Mouse (Mus musculus) CH12.LX (cell line): ENCODE measurements around the gene Rbl2.

Experiments
- CTCF ChIP-seq, 2 experiments: IDR thresholded peaks in 1 of 2; conservative IDR thresholded peaks in 1 of 2; 2 replicates each; pipeline ENCODE4 v1.5.1; 2011 to 2012; ENCODE audit warnings: low read depth in 2 of 2, low read length in 2 of 2, improper control_type of control experiment in 1 of 2, inconsistent platforms in 1 of 2, mild to moderate bottlenecking in 1 of 2, moderate library complexity in 1 of 2
- E2F4 ChIP-seq: IDR thresholded peaks from 2 replicates; pipeline ENCODE4 v1.6.1; 2011; ENCODE audit warnings: low read depth, low read length, improper control_type of control experiment; ENCODE audit not compliant: insufficient replicate concordance
- ELF1 ChIP-seq: IDR thresholded peaks from 2 replicates; pipeline ENCODE4 v1.6.1; 2014; ENCODE audit warnings: low read depth, mild to moderate bottlenecking, inconsistent platforms, low read length, improper control_type of control experiment
- JUND ChIP-seq: conservative IDR thresholded peaks from 2 replicates; pipeline ENCODE4 v1.6.1; 2011; ENCODE audit warnings: low read depth, low read length, improper control_type of control experiment
- MEF2A ChIP-seq: IDR thresholded peaks from 2 replicates; pipeline ENCODE4 v1.6.1; 2014; ENCODE audit warnings: low read depth, mild to moderate bottlenecking, inconsistent platforms, low read length, improper control_type of control experiment, borderline replicate concordance
- RAD21 ChIP-seq: IDR thresholded peaks from 2 replicates; pipeline ENCODE4 v1.6.1; 2011; ENCODE audit warnings: low read depth, mild to moderate bottlenecking, low read length, improper control_type of control experiment, moderate library complexity
- SIN3A ChIP-seq: IDR thresholded peaks from 2 replicates; pipeline ENCODE4 v1.6.1; 2012; ENCODE audit warnings: low read length, improper control_type of control experiment, inconsistent platforms
- SMC3 ChIP-seq: IDR thresholded peaks from 2 replicates; pipeline ENCODE4 v1.6.1; 2011; ENCODE audit warnings: low read depth, low read length, improper control_type of control experiment
- USF1 ChIP-seq: IDR thresholded peaks from 2 replicates; pipeline ENCODE4 v1.6.1; 2014; ENCODE audit warnings: low read depth, mild to moderate bottlenecking, inconsistent platforms, low read length, improper control_type of control experiment
- ZC3H11A ChIP-seq: IDR thresholded peaks from 2 replicates; pipeline ENCODE4 v1.6.1; 2012; ENCODE audit warnings: low read depth, mild to moderate bottlenecking, inconsistent platforms, low read length, improper control_type of control experiment
- ZKSCAN1 ChIP-seq: IDR thresholded peaks from 2 replicates; pipeline ENCODE4 v1.6.1; 2012; ENCODE audit warnings: low read depth, inconsistent platforms, low read length, improper control_type of control experiment, borderline replicate concordance
- ZNF384 ChIP-seq: IDR thresholded peaks from 2 replicates; pipeline ENCODE4 v1.6.1; 2012; ENCODE audit warnings: low read depth, low read length, improper control_type of control experiment, inconsistent platforms

DNA sequence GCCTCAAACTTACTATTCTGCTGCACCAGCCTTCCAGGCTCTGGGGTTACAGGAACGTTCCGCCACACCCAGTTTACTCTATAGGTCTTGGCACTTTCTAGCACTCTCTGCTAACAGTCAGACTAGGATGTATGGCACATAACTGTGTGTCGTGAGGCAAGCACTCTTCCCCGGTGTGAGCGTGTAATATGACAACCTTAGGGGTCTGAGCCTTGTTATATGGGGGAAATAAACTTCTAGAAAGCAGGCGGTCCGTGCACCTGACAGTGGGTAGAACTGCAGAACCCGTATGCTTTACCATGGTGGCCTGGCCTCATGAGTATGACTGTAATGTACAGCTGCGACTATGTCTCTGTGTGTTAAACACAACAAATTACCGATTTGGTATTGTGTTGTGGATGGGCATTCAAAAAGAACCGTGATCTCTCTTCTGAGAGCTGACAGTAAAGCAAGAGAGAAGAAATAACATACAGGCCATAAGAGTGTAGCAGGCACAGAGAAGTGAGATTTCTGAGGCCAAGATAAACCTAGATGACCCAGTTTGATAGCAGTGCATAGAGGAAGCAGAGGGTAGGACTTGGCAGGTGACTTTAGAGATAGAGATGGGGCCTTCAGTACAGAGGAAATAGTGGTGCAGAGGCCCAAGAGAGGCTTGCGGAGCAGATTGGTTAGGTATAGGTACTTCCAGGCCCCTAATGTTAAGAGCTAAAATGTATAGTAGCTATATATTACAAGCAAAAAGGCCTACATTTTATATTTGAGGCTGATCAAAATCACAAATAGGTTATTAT lies 7.4 kb downstream of the Rbl2 start:
- TF ChIP-seq USF1 = no peak
- TF ChIP-seq SMC3 = no peak
- no peak for TF ChIP-seq JUND
- no peak for TF ChIP-seq ZKSCAN1
- no peak for TF ChIP-seq CTCF (conservative IDR thresholded peaks at IDR 0.05 in 1 of 2, IDR thresholded peaks at IDR 0.05 in 1 of 2; ENCODE audit: low read depth in 2 of 2, low read length in 2 of 2)
- TF ChIP-seq SIN3A = no peak
- no peak for TF ChIP-seq E2F4
- TF ChIP-seq MEF2A = no peak
- no peak for TF ChIP-seq RAD21
- no peak for TF ChIP-seq ZNF384
- no peak for TF ChIP-seq ZC3H11A
- TF ChIP-seq ELF1 = no peak
